Mouse (Mus musculus): Measurements from ENCODE around the gene Sertad2. TPM values are rescaled to one million over a fixed set of nuclear protein-coding genes. Genes with fewer than 3 reads are reported as not detected.

Sertad2 gene
- polyA plus RNA-seq, 1 experiment from 2014 or later: 28.0 TPM

GRCm38 (mm10) chr11:20642321-20642720 lies 99.3 kb downstream of the Sertad2 start:
- Histone ChIP-seq H3K9ac (replicated peaks) (no peak overlapping the region), H3K27me3 (replicated peaks) (no peaks in the 10 kb centered on the region), H3K9me3 (replicated peaks) (no peaks in the 10 kb centered on the region), H3K4me1 (peaks cover 29% of the 10 kb centered on the region), H3K4me3 (replicated peaks) (no peak overlapping the region), H3K36me3 (no peaks in the 10 kb centered on the region), H3K4me2 (no peak overlapping the region), H3K27ac (replicated peaks) (no peak overlapping the region)
- 88% methylated on average over 5 of the region's 5 CpGs for WGBS
- no peak for ATAC-seq (ENCODE audit: low FRiP score)

GRCm38 (mm10) chr11:20643161-20643560 lies 100.1 kb downstream of the Sertad2 start:
- H3K9ac ChIP-seq (replicated peaks): no peak overlapping the region
- H3K27ac ChIP-seq (replicated peaks): no peak overlapping the region
- H3K4me3 ChIP-seq (replicated peaks): no peak overlapping the region
- peaks cover 37% of the 10 kb centered on the region for H3K4me1 ChIP-seq
- no peak for ATAC-seq (ENCODE audit: low FRiP score)
- no peak overlapping the region for H3K4me2 ChIP-seq
- H3K36me3 ChIP-seq: peaks cover 3% of the 10 kb centered on the region; the same call in 1 of the 2 replicates
- no peaks in the 10 kb centered on the region for H3K9me3 ChIP-seq (replicated peaks)
- no peaks in the 10 kb centered on the region for H3K27me3 ChIP-seq (replicated peaks)
- 60% methylated on average over 5 of the region's 5 CpGs for WGBS

GRCm38 (mm10) chr11:20644166-20644565 lies 101.1 kb downstream of the Sertad2 start:
- no peak overlapping the region for H3K9ac ChIP-seq (replicated peaks)
- no peak for ATAC-seq (ENCODE audit: low FRiP score)
- H3K27ac ChIP-seq (replicated peaks): no peak overlapping the region
- peaks cover 38% of the 10 kb centered on the region for H3K4me1 ChIP-seq
- H3K9me3 ChIP-seq (replicated peaks): no peaks in the 10 kb centered on the region
- H3K27me3 ChIP-seq (replicated peaks): no peaks in the 10 kb centered on the region
- H3K4me2 ChIP-seq: no peak overlapping the region
- peaks cover 9% of the 10 kb centered on the region; the same call in 1 of the 2 replicates for H3K36me3 ChIP-seq
- no peak overlapping the region for H3K4me3 ChIP-seq (replicated peaks)
- WGBS: 80% methylated on average over 1 of the region's 1 CpGs

- ATAC-seq (ENCODE audit: low FRiP score): no peak
- H3K9me3 ChIP-seq (replicated peaks): no peaks in the 10 kb centered on the region
- H3K4me2 ChIP-seq: no peak overlapping the region
- WGBS: 67% methylated on average over 6 of the region's 6 CpGs
- H3K9ac ChIP-seq (replicated peaks): no peak overlapping the region
- no peak overlapping the region for H3K27ac ChIP-seq (replicated peaks)
- H3K36me3 ChIP-seq: peaks cover 9% of the 10 kb centered on the region; the same call in 1 of the 2 replicates
- H3K4me3 ChIP-seq (replicated peaks): no peak overlapping the region
- no peaks in the 10 kb centered on the region for H3K27me3 ChIP-seq (replicated peaks)
- H3K4me1 ChIP-seq: peaks cover 34% of the 10 kb centered on the region
Observed at GRCm38 (mm10) chr11:20644872-20645271, 101.8 kb downstream of the Sertad2 start.

- WGBS: 84% methylated on average over 3 of the region's 3 CpGs
- H3K4me2 ChIP-seq: no peak overlapping the region
- H3K36me3 ChIP-seq: peaks cover 9% of the 10 kb centered on the region; the same call in 1 of the 2 replicates
- H3K9ac ChIP-seq (replicated peaks): no peak overlapping the region
- peaks cover 32% of the 10 kb centered on the region for H3K4me1 ChIP-seq
- H3K9me3 ChIP-seq (replicated peaks): no peaks in the 10 kb centered on the region
- no peak overlapping the region for H3K27ac ChIP-seq (replicated peaks)
- H3K27me3 ChIP-seq (replicated peaks): no peaks in the 10 kb centered on the region
- H3K4me3 ChIP-seq (replicated peaks): no peak overlapping the region
- no peak for ATAC-seq (ENCODE audit: low FRiP score)
Observed at GRCm38 (mm10) chr11:20645521-20645920, 102.5 kb downstream of the Sertad2 start.

GRCm38 (mm10) chr11:20646142-20646541 lies 103.1 kb downstream of the Sertad2 start:
- H3K27ac ChIP-seq (replicated peaks): no peak overlapping the region
- H3K4me2 ChIP-seq: no peak overlapping the region
- H3K9ac ChIP-seq (replicated peaks): no peak overlapping the region
- peaks cover 30% of the 10 kb centered on the region for H3K4me1 ChIP-seq
- H3K27me3 ChIP-seq (replicated peaks): no peaks in the 10 kb centered on the region
- peaks cover 9% of the 10 kb centered on the region; the same call in 1 of the 2 replicates for H3K36me3 ChIP-seq
- ATAC-seq (ENCODE audit: low FRiP score): no peak
- no peak overlapping the region for H3K4me3 ChIP-seq (replicated peaks)
- 56% methylated on average over 6 of the region's 6 CpGs for WGBS
- no peaks in the 10 kb centered on the region for H3K9me3 ChIP-seq (replicated peaks)

- no peak for ATAC-seq (ENCODE audit: low FRiP score)
- peaks cover 29% of the 10 kb centered on the region for H3K4me1 ChIP-seq
- peaks cover 9% of the 10 kb centered on the region; the same call in 1 of the 2 replicates for H3K36me3 ChIP-seq
- no peaks in the 10 kb centered on the region for H3K9me3 ChIP-seq (replicated peaks)
- H3K27ac ChIP-seq (replicated peaks): no peak overlapping the region
- 28% methylated on average over 10 of the region's 10 CpGs for WGBS
- no peak overlapping the region for H3K4me3 ChIP-seq (replicated peaks)
- H3K27me3 ChIP-seq (replicated peaks): no peaks in the 10 kb centered on the region
- no peak overlapping the region for H3K9ac ChIP-seq (replicated peaks)
- H3K4me2 ChIP-seq: no peak overlapping the region
Observed at GRCm38 (mm10) chr11:20646986-20647726, 104.1 kb downstream of the Sertad2 start.

- Histone ChIP-seq H3K36me3 (peaks cover 9% of the 10 kb centered on the region; the same call in 1 of the 2 replicates), H3K9ac (replicated peaks) (no peak overlapping the region), H3K27ac (replicated peaks) (no peak overlapping the region), H3K27me3 (replicated peaks) (no peaks in the 10 kb centered on the region), H3K4me2 (no peak overlapping the region), H3K4me1 (peaks cover 29% of the 10 kb centered on the region), H3K9me3 (replicated peaks) (no peaks in the 10 kb centered on the region), H3K4me3 (replicated peaks) (no peak overlapping the region)
- 61% methylated on average over 19 of the region's 19 CpGs for WGBS
- no peak for ATAC-seq (ENCODE audit: low FRiP score)
Observed at GRCm38 (mm10) chr11:20647902-20648625, 105.0 kb downstream of the Sertad2 start.

GRCm38 (mm10) chr11:20649477-20649876 lies 106.4 kb downstream of the Sertad2 start:
- Histone ChIP-seq H3K4me2 (no peak overlapping the region), H3K9ac (replicated peaks) (no peak overlapping the region), H3K4me3 (replicated peaks) (no peak overlapping the region), H3K27me3 (replicated peaks) (no peaks in the 10 kb centered on the region), H3K9me3 (replicated peaks) (no peaks in the 10 kb centered on the region), H3K27ac (replicated peaks) (no peak overlapping the region), H3K4me1 (peaks cover 30% of the 10 kb centered on the region), H3K36me3 (peaks cover 9% of the 10 kb centered on the region; the same call in 1 of the 2 replicates)
- ATAC-seq (ENCODE audit: low FRiP score): 0 out of 2 replicates have a peak, but pooled peaks have one; percentile 10
- WGBS: 33% methylated on average over 5 of the region's 5 CpGs

GRCm38 (mm10) chr11:20650006-20650639 lies 107.1 kb downstream of the Sertad2 start:
- no peak overlapping the region for H3K27ac ChIP-seq (replicated peaks)
- H3K4me2 ChIP-seq: no peak overlapping the region
- peaks cover 33% of the 10 kb centered on the region for H3K4me1 ChIP-seq
- H3K9ac ChIP-seq (replicated peaks): no peak overlapping the region
- 21% methylated on average over 17 of the region's 17 CpGs for WGBS
- H3K9me3 ChIP-seq (replicated peaks): no peaks in the 10 kb centered on the region
- no peaks in the 10 kb centered on the region for H3K27me3 ChIP-seq (replicated peaks)
- peaks cover 9% of the 10 kb centered on the region; the same call in 1 of the 2 replicates for H3K36me3 ChIP-seq
- H3K4me3 ChIP-seq (replicated peaks): no peak overlapping the region
- peak; percentile 36; the same call in 1 of the 2 replicates for ATAC-seq (ENCODE audit: low FRiP score)

GRCm38 (mm10) chr11:20651166-20651565 lies 108.1 kb downstream of the Sertad2 start:
- 74% methylated on average over 1 of the region's 1 CpGs for WGBS
- Histone ChIP-seq H3K4me1 (peaks cover 43% of the 10 kb centered on the region), H3K9ac (replicated peaks) (no peak overlapping the region), H3K27me3 (replicated peaks) (no peaks in the 10 kb centered on the region), H3K4me2 (no peak overlapping the region), H3K4me3 (replicated peaks) (no peak overlapping the region), H3K27ac (replicated peaks) (no peak overlapping the region), H3K9me3 (replicated peaks) (no peaks in the 10 kb centered on the region), H3K36me3 (peaks cover 9% of the 10 kb centered on the region; the same call in 1 of the 2 replicates)
- no peak for ATAC-seq (ENCODE audit: low FRiP score)

All from neural tube, embryonic 15.5 days (tissue).